Mouse (Mus musculus): ENCODE results near the gene Rpl27a.

Rpl27a gene

DNA sequence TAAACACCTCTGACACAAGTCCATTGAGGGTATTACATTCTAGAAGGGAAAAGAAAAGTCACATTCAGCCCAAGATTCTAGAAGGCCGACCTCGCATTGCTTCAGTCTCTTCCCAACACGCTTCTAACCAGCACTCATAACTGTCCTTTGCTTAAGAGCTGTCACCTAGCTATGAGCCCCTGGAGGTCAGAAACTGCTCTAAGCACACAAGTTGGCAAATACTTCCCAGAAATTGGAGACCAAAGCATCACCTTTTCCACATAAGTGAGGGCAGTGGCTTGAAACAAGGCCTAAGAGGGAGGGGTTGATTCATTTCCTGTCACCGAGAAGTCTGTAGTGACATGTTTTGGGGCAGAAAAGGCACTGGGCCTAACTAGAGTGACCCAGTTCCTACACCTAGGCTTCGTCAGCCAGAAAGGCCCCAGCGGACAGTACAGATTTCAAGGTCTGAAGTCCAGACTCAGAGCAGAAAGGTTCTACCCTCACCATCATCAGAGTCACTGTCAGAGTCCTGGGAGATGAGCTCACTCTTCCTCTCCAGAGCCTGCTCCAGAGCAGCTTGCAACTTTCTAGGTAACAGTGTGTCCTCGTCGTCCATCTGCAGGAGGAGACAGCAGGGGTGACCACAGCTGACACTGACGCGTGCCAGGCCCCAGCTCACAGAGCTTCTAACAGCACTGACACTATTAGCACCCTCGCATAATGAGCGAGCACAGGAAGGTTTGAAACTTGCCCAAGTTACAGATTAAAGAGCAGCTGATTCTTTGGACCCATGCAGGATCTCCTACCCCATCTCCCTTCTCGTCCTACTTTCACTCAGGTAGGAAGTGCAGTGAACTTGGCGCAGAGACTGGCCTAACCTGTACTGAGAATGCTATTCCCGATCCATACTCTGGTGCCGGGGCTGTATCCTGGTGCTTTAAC, 7.1 kb downstream of the Rpl27a start:
- no peak for DNase-seq

DNA sequence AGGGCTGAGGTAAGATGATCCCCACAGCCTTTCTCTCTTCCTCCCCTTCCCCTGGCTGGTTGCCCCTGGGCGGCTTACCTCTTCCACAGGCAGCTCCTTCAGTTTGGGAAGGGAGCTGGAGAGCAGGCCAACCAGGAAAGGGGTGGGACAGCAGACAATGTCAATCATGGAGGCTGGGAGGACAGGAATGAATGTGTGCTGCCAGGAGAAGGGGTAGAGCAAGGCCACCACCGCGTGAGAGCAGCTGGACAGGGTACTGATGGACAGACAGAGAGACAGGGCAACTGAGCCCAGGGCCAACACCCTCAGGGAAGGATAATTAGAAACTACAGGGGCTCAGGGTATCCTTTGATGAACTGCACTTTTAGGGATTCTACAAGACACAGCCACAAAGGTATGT, 8.6 kb downstream of the Rpl27a start:
- no peak for DNase-seq

DNA sequence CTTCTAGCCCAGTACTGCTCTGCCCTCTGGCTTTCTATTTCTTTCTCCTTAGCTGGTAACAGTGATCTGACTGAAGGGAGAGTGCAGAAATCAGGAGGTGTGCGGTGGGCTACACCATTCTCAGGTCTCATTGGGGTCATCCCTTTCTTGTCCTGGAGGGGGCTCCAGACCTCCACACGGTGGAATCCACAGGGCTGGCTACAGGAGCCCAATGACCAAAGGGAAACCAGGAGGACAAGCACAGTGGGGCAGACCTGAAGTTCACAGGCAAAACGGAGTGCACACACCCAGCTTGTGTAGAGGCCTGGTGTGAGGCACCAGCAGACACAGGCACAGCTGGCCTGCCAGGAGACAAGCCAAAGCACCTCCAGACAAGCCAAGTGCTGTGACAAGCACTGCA, 9.4 kb downstream of the Rpl27a start:
- peak; percentile 81 to 84 for DNase-seq

DNA sequence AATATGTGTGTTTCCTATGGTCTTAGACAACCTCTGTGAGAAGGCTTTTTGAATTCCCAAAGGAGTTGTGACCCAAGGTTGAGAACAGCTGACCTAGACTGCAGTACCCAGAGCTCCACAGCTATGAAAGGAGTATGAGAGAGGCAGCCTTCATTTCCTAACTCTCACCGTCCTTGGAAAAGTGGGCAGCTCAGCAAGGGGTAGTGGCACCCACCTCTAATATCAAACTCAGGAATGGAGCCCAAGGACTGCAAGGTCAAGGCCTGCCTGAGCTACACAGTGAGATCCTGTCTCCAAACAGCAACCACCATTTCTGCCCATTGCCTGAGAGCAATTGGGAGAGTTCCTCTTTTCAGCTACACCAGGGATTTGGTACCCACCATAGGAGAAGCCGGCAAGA, 10.8 kb downstream of the Rpl27a start:
- no peak for DNase-seq

DNA sequence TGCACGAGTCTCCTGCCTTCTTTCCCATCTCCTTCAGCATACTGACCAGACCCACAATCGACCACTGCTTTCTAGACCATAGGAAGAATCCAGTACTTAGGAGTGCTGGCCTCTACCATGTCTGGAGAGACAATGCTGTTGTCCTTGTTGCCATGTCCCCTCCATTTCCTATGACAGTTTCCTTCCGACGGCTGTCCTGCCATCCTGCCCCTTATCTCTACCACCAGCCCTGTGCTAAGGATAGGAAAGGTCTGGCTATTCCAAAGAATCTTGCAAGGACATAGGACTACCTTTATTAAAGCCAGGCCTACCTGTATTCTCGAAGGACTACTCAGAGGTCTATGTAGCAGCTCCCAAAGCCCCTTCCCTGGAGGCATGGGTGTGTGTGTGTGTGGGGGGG, 12.6 kb downstream of the Rpl27a start:
- DNase-seq = no peak

DNA sequence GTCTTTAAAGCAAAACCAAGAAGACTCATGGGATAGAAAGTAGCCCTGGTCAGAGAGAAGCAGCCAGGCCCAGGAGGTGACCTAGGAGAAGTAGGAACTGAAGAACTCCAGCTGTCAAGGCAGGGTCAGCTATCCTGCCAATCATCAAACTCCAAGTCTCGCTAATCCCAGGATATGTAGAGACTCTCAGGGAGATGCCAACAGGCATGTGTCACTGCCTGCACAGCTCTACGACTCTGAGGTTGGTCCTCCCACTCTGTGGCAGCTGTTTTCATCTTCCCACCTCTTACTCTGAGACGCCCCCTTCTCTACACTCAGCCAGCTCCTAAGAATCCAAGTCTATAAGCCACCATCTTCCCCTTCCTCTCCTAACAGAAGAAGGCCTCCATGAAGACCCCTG, 13.7 kb downstream of the Rpl27a start:
- no peak for DNase-seq

DNA sequence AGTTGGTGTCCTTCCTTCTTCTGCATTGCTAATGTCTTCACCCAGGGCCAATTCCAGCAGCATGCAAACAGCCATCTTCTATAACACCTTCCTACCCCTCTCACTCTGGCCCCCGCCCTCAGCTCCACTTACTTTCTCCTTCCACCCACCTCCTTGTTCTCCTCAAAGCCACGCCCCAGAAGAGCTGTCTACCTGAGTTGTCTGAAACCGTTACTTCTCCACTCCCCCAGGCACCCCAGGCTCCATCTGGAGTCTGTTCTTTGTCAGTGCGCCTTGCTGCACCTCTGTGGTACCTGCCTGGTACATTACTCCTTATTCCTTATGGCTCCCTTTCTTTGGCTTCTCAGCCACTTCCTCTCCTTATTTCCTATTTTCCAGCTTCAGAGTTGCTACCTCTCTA, 14.2 kb downstream of the Rpl27a start:
- no peak for DNase-seq

DNA sequence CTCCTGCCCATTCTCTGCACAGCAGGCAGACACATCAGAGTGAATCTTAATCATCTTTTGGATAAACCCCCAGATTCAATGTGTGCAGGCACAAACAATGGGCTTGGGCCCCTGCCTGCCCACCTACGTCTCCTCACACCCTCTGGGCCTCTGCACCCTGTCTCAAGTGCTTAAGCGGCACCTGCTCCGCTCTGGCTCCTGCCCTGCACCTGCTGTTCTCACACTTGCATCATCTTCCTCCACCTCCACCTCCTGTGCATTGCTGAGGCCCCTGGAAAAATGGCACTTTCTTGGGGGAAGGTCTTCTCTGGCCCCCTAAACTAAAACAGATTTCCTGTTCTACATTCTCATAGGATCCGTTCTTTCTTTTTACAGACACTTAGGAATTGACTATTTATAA, 14.9 kb downstream of the Rpl27a start:
- no peak for DNase-seq

DNA sequence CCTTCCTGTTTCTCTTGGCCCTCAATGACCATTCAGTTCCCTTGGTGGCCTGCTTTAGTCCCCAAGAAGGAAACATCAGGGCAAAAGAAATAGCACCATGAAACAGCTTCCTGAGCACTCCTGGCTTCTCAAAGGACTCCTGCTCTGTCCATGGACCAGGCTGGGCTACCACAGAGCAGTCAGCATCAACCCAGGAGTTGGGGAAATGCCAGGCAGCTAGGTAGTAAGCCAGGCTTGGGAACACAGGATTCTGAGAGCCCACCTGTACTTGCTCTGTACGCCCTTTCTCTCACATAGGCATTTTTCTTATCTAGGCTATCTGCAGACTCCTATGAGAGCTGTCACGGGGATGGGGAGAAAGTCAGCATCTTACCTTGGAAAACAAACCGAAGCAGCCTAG, 16.0 kb downstream of the Rpl27a start:
- no peak for DNase-seq

DNA sequence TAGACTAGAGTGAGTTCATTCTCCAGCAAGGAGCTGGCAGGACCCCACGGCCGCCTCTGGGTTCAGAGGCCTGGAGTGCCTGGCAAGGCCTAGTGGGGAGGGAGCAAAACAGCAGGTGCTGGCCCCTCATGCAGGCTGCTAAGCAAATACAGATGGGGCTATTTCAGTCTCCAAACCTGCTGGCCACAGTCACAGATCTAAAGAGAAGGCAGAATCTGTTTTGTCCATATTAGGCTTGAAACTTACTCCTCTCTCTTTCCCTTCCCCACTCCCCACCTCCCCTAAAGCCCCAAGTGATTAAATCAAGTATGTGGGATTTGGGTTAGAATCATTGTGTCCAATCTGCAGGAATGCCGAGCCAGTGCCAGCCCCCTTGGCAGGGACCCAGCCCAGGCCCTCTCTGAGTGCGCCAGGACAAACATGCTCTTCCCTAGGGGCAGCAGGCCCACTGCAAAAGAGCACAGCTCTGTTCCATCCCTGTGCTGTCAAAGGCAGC, 17.6 kb downstream of the Rpl27a start:
- DNase-seq = peak; percentile 77 to 85

DNA sequence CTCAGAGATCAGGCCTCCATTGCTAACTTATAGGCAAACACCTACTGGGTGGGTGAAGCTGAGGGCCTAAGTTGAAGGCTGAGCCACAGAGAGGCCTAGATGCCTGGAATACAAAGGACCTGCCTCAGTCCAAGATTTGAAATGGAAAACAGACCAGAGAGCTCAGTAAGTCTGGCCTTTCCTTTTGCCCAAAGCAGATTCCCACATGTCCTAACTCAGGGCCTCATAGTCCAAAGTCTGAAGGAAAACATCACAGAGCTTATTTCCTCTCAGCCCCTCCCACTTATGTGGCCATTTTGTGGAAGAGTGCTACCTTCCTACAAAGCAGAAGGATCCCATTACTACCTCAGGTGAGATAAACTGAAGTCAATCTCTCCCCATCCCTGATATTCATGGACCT, 22.0 kb downstream of the Rpl27a start:
- no peak for DNase-seq

DNA sequence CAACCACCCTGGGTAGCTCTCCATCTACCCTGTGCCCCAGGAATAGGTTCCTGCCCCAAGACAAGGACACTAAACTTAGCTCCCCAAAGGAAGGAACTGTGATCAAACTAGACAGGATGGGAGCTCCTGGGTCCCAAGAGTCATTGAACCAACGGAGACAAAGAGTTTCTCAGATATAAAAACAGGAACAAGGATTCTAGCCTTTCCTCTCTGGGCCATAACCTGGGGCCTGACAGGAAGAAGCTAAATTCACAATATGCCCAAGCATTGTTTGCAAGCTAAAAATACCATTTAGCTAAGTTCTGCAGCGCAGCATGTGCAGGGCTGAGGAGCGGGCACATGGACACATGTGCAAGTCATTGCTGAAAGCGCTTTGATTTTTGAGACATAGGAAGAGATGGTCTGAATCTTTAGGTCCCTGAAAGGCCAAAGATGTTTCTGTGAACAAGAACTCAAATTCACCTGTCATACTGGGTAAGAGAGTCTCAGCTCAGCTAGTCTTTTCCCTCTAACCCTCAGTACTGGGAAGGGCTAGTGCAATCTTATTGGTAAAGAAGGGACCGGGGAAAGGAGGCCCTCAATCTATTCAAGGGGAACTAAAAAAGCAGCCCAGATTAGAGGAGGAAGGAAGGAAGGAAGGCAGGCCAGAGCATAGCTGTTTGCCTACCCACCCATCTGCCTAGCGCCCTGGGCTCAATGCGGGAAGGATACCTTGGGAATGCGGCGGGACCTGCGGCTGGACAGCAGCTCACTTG, 22.8 kb downstream of the Rpl27a start:
- no peak for DNase-seq

DNA sequence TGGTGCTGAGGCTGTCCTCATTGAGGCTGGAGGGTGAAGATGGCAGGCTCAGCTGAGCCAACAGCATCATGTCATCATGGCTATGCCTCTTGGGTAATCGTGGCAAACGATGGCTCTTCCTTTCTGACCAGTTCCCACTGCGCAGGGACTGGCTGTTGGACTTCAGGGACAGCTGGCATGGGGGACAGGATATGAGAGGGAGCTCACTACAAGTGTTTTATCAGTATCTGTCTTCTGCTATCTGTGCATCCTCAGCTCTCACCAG, 23.3 kb downstream of the Rpl27a start:
- DNase-seq = no peak

DNA sequence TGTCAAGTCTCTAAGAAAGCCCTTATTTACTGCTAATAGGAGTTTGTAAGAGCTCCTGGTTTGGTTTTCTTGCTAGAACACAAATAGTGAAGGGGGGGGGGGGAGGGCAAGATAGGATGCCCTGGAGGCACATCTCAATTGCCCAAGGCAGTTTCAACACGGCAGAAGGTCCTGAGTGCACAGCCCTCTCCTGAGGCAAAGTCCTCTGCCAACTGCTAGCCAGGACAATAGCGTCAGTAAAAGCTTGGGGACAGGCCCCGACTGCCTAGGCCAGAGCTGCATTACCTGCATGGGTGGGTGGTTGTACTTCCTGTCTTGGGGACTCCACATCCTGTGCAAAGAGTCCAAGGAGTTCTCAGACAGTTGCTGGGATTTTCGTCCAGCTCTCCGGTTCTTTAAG, 25.8 kb downstream of the Rpl27a start:
- no peak for DNase-seq

DNA sequence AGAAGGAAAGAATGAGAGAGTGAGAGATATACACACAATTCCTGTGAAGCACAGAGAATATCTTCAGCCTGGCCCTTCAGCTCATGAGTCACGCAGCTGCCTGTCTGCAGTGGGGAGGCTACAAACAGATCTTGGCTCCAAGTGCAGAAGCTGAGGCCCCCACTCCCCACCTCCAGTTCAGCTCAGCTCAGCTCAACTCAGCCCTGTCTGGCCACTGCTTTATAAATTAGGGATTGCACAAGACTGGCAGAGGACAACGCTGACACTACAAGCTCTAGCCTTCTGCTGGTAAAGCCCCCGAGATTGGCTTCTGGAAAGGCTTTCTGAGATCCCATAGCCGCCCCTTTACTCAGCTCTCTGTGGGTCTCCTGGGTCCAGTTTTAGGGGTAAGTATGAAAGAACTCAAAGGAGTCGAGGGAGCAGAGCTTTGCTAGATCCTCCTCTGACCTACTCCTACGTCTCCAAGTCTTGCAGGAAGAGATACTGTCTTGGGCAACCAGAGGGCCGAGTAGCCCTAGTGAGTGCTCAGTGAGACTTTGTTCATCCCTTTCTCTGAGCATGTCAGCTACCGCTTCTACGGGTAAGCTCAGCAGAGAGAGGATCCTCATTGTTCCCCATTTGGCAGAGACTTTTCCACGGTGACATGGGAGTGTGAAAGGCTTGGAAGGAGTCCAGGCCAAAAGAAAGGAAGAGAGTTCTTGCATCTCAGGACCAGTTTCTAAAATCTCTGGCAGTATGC, 26.5 kb downstream of the Rpl27a start:
- DNase-seq = no peak

DNA sequence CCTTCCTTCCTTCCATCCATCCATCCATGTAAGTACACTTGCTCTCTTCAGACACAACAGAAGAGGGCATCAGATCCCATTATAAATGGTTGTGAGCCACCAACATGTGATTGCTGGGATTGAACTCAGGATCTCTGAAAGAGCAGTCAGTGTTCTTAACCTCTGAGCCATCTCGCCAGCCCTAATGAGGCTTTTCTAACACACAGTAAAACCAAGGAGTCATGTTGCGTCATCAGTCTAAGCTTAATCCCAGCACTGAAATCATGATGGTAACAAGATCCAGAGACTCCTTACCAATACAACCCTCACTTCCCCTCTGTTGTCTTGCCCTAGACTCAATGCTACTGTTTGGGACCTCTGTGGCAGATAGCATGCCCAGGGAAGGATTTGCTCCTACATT, 27.2 kb downstream of the Rpl27a start:
- DNase-seq = no peak

DNA sequence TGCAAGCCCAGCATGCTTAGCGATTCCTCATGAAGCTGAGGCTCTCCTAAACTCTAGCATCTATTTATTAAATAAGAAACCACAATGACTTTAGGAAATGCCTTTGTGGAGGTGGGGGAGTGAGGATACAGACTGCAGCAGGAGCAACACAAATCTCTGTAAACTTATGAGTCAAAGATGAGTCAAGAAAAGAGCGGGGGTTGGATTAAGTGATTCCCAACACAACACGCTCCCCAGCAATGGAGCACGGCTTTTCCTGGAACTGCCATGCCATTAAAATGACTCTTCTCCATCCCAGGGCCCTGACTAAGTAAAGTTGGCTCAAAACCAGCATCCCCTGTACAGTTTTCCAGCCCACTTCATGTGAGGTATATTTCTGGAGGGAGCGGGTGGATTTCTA, 27.8 kb downstream of the Rpl27a start:
- no peak for DNase-seq

DNA sequence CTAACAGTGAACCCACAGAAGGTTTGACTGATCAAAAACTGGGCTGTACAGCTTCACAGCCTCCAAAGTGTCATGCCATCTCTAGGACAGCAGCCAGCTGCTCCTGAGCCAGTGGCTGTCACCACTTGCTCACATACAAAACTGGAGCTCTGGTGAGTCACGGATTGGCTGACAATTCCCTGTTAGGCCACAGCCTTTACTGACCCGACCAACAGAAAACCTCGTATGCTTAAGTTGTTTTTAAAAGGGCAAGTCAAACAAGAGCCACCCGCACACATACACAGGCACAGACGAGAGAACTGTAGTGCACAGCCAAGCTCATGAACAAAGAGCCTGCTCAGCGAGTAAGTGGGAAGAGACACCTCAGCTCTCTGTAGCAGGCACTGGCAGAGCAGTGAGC, 40.6 kb downstream of the Rpl27a start:
- no peak for DNase-seq

DNA sequence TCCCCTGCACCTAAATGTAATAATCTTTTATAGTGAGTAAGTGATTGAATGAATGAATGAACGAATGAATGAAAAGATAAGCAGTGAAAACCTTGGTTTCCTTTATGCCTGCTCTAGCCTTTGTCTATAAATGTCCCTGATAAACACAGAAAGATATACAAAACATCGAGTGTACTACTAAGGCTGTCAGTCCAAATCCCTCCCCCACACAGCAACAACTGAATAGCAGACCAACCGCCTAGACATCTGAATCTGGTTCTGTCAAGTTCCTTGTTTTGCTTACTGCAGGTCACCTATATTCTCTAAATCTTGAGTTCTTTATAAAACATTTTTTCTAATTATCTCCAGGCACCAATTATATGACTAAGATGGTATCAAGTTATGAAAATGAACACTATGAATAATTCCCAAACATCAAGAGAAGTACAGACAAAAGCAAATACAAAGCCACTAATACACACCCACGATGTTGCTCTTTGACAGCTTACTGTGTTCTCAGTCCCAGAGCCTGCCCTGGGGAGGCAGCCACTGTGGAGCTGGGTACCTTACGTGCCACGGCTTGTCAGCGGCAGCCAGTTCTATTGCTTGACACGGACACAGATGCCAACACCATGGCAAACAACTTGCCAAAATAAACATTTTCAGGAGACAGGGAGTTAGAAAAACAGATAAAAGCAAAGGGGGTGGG, 42.7 kb downstream of the Rpl27a start:
- DNase-seq = peak in 1 of 2 experiments; percentile 47

DNA sequence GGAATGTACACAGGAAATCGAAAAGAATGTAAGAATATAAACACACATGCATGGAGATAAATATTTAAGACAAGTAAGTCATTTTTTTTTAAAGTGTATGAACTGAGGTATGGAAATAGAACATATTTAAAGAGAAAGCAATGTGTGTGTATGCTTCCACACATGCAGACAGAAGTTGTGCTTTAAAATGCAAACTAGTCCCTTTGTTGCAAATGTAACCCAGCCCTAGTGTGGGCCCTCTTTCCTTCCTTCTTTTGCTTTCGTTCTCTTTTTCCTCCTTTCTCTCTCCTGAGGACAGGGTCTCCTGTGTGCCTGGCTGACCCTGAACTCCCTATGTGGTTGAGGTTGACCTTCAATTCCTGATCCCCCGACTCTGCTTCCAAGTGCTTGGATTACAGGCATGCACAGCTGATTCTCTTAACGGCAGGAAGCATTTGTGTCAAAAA, 43.2 kb downstream of the Rpl27a start:
- DNase-seq = no peak

DNA sequence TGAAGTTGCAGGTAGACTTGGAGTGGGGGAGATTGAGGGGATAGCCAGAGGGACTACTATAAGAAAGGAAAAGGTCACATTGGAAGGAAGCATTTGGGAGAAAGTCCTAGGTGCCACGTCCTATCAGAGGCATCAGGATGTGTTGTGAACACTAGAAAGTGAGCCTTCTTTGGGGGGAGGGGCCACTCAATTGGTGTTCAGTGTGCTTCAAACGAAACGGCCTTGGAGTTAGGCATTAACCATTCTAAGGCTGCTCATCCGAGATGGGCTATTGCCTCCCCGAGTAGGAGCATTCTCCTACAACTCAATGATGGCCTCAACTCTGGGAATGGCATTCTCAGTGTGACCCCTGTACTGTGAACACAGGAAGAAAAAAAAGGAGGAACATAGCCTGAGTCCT, 43.7 kb downstream of the Rpl27a start:
- peak; percentile 31 to 62 for DNase-seq

DNA sequence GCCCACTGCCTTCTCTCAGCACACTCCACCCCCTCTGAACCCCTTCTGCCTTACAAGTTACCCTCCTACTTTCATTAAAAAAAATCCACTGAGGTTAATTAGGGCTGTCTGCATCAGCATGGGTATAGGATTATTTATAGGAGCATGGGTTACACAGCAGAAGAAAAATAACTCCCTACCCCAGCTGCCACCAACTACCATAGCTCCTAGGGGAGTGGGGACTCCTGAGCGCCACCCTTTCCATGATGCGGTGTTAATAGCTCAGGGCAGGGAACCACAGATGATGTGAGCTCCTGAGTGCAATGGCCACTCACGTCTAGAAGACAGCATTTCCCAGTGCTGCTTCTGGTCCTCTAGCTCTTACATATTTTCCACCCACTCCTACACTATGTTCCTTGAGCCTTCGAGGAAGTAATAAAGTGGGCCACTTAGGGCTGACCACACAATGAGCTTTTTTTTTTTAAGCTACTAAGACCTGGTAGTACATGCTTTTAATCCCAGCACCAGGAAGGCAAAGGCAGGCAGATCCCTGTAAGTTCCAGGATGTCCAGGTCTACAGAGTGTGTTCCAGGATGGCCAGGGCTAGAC, 44.9 kb downstream of the Rpl27a start:
- no peak for DNase-seq

DNA sequence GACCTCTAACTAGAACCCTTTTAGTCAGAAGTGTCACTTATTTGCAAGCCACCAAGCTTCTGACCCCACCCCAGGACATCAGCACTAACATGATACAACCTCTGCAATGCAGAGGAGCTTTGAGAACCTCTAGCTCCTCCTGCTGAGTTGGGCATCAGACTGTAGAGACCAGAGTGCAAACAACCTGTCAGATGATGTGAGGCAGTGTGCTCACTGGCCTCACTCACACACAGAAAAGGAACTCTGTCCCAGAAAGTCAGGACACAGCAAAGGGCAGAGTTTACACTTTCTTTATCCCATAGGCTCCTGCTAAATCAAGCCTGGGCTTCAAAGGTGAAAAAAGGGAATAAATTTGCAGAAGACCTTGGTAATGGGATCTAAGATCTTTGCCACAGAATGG, 47.4 kb downstream of the Rpl27a start:
- DNase-seq = no peak
